Mouse (Mus musculus) cerebellum, adult 2 months (tissue): ENCODE data around the gene Tom1. TPM values are rescaled to one million over a fixed set of nuclear protein-coding genes. Genes with fewer than 3 reads are reported as not detected.

ENCODE experiments used
- DNase-seq, 2 experiments: peaks; one replicate each; pipeline ENCODE4 v3.0.0; 2021
- H3K27ac ChIP-seq: fragments of 200-500 bp; 2 replicates; pipeline ENCODE4 v1.5.1; 2012; ENCODE audit warnings: low read length, control low read depth, inconsistent platforms; ENCODE audit not compliant: insufficient read depth
- H3K27me3 ChIP-seq: fragments of 200-500 bp; 2 replicates; pipeline ENCODE4 v1.6.1; 2012; ENCODE audit warnings: inconsistent platforms, mild to moderate bottlenecking, low read length, moderate library complexity; ENCODE audit not compliant: control insufficient read depth, insufficient read depth
- H3K4me1 ChIP-seq: fragments of 200-500 bp; 2 replicates; pipeline ENCODE4 v1.6.1; 2011; ENCODE audit warnings: low read length; ENCODE audit not compliant: control insufficient read depth, insufficient read depth
- H3K4me3 ChIP-seq: fragments of 200-500 bp; replicated peaks from 2 replicates; pipeline ENCODE3; 2011; ENCODE audit warnings: mild to moderate bottlenecking, low read depth, low read length, control low read depth; ENCODE audit not compliant: insufficient read depth
- CTCF ChIP-seq: fragments of 200-500 bp; IDR thresholded peaks from 2 replicates; pipeline ENCODE4 v1.5.1; 2011; ENCODE audit warnings: low read depth, mild to moderate bottlenecking, control low read depth, low read length, moderate library complexity, borderline replicate concordance; ENCODE audit not compliant: insufficient read depth
- POLR2A ChIP-seq: fragments of 200-500 bp; IDR thresholded peaks from 2 replicates; pipeline ENCODE4 v1.6.1; 2011; ENCODE audit warnings: low read length, control low read depth, borderline replicate concordance; ENCODE audit not compliant: insufficient read depth
- WGBS: fragments of 180-500 bp; shearing (Covaris S2); methylation state at CpG from one replicate; pipeline ENCODE4 v1.1.7; 2018; 5-methylcytosine and 5-hydroxymethylcytosine counted together
- polyA plus RNA-seq: library from polyadenylated mRNA; depleted of rRNA; stranded (reverse); fragments of >200 nt; gene quantifications from 2 replicates; pipeline ENCODE4 v1.2.3, GENCODE M21; 2012

Tom1 gene
- polyA plus RNA-seq, 1 experiment = 51.8 TPM

DNA sequence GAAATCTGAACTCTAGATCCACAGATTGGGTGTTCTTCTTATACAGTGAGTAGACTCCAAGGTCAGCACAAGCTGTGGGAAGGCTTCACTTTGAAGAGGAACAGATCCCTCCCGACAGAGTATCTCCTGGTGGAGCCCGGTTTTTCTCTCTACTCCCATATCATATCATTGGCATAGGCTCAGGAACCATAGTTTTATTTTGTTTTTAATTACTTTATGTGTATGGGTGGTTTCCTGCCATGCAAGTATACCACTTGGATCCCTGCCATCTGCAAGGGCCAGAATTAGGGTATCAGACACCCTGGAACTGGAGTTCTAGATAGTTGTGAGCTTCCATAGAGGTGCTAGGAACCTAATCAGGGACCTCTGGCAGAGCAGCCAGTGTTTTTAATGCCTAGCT lies 24.7 kb upstream of the Tom1 start:
- H3K4me1 ChIP-seq = no peaks in the 10 kb centered on the region
- H3K27ac ChIP-seq = no peak overlapping the region
- 91% methylated on average over 2 of the region's 2 CpGs for WGBS
- no peak overlapping the region for H3K4me3 ChIP-seq
- DNase-seq = no peak
- TF ChIP-seq CTCF = no peak
- no peak for TF ChIP-seq POLR2A
- no peaks in the 10 kb centered on the region for H3K27me3 ChIP-seq

DNA sequence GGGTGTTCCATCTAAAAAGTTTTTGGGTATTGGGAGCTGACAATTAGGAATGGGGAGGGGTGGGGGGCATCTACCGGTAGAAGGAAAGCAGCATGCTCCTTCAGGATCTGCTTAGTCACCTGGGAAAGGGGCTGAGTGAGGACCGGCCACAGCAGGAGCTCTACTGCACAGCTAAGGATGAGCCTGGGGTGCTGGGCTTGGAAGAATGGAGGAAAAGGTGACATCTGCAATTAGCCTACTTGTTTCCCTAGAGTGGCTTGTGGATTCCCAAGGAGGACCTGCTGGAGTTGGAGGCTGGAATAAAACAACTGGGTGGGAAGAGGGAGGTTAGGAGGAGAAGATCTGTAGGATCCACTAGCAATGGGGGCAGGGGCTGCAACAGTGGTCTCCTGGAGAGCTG lies 19.9 kb upstream of the Tom1 start:
- TF ChIP-seq POLR2A (no peak), CTCF (no peak)
- WGBS = 55% methylated on average over 2 of the region's 2 CpGs
- DNase-seq = no peak
- Histone ChIP-seq H3K4me3 (no peak overlapping the region), H3K4me1 (no peaks in the 10 kb centered on the region), H3K27ac (no peak overlapping the region), H3K27me3 (no peaks in the 10 kb centered on the region)

DNA sequence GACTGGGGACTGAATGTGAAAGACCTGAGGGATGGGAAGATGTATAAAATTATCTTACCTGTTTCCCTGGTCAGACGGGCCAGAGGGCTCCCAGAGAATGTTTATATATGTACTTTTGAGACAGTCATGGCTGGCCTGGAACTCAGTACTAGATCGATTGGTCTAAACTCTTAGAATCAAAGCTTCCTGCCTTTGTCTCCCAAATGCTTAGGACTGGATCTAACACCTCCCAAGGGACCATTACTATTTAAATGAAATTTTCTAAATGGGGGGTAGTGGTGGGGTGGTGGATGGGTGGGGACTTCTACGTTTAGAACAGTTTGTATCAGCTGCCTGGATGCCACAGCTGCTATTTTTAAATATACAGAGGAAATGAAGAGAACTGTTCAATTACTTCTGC lies 19.5 kb upstream of the Tom1 start:
- no peak for TF ChIP-seq CTCF
- no peak for TF ChIP-seq POLR2A
- Histone ChIP-seq H3K27ac (no peak overlapping the region), H3K4me3 (no peak overlapping the region), H3K4me1 (no peaks in the 10 kb centered on the region), H3K27me3 (no peaks in the 10 kb centered on the region)
- no peak for DNase-seq
- WGBS = 82% methylated on average over 3 of the region's 3 CpGs

DNA sequence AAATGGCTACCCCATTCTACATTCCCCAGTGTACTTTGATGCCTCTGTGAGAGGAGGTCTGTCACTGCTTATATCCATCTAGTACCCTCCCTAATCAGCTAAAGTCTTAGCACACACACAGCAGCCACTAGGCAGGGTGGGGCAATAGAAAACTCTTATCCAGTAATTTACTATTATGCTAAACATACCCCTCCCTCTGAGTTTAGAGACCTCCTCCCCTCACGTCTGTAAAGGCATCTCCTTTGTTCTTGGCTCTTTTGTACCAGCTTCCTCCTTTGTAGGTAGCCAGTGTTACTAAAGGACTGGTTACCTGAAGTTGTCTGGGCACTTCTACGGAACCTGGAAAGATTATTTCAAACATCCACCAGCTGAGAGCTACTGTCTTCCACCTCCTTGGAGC lies 17.5 kb upstream of the Tom1 start:
- 65% methylated on average over 2 of the region's 2 CpGs for WGBS

GRCm38 (mm10) chr8:75016422-75016821 lies 17.1 kb upstream of the Tom1 start:
- no peaks in the 10 kb centered on the region for H3K27me3 ChIP-seq
- 91% methylated on average over 1 of the region's 1 CpGs for WGBS
- H3K4me3 ChIP-seq = no peak overlapping the region
- no peak for TF ChIP-seq CTCF
- no peak for TF ChIP-seq POLR2A
- H3K27ac ChIP-seq = no peak overlapping the region
- H3K4me1 ChIP-seq = no peaks in the 10 kb centered on the region
- DNase-seq = no peak

More for the DNA sequence above, 17.5 kb upstream of the Tom1 start:
- DNase-seq = no peak
- H3K4me3 ChIP-seq = no peak overlapping the region
- no peak for TF ChIP-seq CTCF
- TF ChIP-seq POLR2A = no peak
- no peaks in the 10 kb centered on the region for H3K27me3 ChIP-seq
- no peak overlapping the region for H3K27ac ChIP-seq
- no peaks in the 10 kb centered on the region for H3K4me1 ChIP-seq

GRCm38 (mm10) chr8:75018274-75018972 lies 15.1 kb upstream of the Tom1 start:
- no peak for TF ChIP-seq POLR2A
- TF ChIP-seq CTCF = no peak
- Histone ChIP-seq H3K27ac (no peak overlapping the region), H3K4me3 (no peak overlapping the region), H3K4me1 (no peaks in the 10 kb centered on the region), H3K27me3 (no peaks in the 10 kb centered on the region)
- WGBS = 55% methylated on average over 5 of the region's 5 CpGs
- DNase-seq = no peak

DNA sequence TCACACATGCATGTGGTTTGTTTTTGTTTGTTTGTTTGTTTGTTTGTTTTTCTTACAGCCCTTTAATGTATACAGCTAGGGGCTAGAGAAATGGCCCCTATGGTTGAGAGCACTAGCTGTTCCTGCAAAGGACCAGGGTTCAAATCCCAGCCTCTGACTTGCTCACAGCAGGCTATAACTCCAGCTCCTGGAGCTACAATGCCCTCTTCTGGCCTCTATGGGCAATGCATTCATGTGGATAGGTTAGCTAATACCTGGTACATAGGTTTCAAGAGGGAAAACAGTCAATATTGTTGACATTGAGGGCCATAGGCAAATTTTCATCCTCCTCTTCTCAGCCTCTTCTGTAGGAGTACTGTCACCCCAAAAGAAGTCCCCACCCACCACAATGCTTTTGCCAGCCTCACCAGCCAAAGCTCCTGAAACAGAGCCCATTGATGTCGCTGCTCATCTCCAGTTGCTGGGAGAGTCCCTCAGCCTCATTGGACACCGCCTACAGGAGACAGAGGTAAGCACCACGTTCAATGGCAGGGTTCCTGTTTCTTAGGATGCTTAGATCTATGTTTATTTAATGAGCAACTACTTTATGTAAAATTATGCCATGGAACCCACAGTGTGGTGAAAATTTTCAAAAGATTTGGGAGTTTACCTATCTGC lies 9.7 kb upstream of the Tom1 start:
- TF ChIP-seq CTCF (0 out of 2 replicates have a peak, but pooled peaks have one; percentile 8), POLR2A (no peak)
- no peak for DNase-seq
- no peaks in the 10 kb centered on the region for H3K4me1 ChIP-seq
- WGBS = 91% methylated on average over 3 of the region's 3 CpGs
- H3K27ac ChIP-seq = no peak overlapping the region
- H3K27me3 ChIP-seq = no peaks in the 10 kb centered on the region
- H3K4me3 ChIP-seq = no peak overlapping the region

- WGBS = 96% methylated on average over 4 of the region's 4 CpGs
- Histone ChIP-seq H3K4me1 (no peaks in the 10 kb centered on the region), H3K4me3 (no peak overlapping the region), H3K27ac (no peak overlapping the region), H3K27me3 (no peaks in the 10 kb centered on the region)
- DNase-seq = no peak
- no peak for TF ChIP-seq POLR2A
- no peak for TF ChIP-seq CTCF
Observed at GRCm38 (mm10) chr8:75025809-75026208, 7.7 kb upstream of the Tom1 start.
